Mouse (Mus musculus): ENCODE measurements around the gene Pdlim4. TPM values are rescaled to one million over a fixed set of nuclear protein-coding genes. Genes with fewer than 3 reads are reported as not detected.

Gene Pdlim4
- polyA plus RNA-seq, 1 experiment = 469 TPM

DNA sequence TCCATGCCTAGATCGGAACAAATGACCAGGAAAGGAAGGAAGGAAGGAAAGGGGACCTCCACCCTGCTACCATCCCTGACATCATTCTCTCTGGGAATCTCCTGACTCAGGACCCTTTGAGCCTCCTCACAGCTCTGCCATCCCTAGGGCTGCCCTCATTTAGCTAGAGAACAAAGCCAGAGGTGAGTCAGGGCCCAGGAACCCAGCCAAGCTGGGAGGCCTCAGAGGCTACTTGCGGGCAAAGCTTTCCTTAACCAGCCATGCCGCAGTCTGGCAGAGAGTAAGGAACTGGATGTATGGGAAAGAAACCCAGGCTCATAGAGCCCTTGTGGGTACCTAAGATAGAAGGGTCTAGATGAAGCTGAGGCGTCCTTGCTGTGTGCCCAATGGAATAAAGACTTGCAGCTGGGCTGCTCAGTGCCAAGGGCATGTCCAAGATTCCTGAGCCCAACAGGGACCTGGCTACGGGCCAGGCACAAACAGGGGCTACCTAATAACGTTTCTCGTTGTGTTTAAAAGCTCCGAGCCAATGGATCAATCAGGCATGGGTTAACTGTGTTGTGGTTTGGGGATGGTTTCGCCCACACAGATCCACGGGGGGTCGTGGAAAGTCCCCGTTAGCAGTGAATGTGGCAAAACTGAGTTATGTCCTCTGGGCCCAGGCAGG lies 6.6 kb downstream of the Pdlim4 start:
- no peak overlapping the region for H3ac ChIP-seq (ENCODE audit: control insufficient read depth, insufficient read length)
- no peaks in the 10 kb centered on the region for H3K27me3 ChIP-seq (ENCODE audit: control insufficient read depth, insufficient read depth, insufficient read length)
- TF ChIP-seq POLR2AphosphoS2 (IDR thresholded peaks at IDR 0.05; ENCODE audit: insufficient read length, low read depth) (peak; percentile 12), TCF3 (IDR thresholded peaks at IDR 0.05; ENCODE audit: insufficient read length, low read depth) (no peak), SRF (IDR thresholded peaks at IDR 0.05; ENCODE audit: control insufficient read depth, insufficient read length, low read depth) (peak; percentile 79)
- H3K4me2 ChIP-seq (ENCODE audit: low read depth) = peak overlapping the region; percentile 94
- H3K36me3 ChIP-seq (ENCODE audit: control insufficient read depth, insufficient read depth) = peaks cover 10% of the 10 kb centered on the region
- no peak overlapping the region for H3K4me3 ChIP-seq
- peaks cover 47% of the 10 kb centered on the region for H3K79me2 ChIP-seq (ENCODE audit: control insufficient read depth, insufficient read depth)

DNA sequence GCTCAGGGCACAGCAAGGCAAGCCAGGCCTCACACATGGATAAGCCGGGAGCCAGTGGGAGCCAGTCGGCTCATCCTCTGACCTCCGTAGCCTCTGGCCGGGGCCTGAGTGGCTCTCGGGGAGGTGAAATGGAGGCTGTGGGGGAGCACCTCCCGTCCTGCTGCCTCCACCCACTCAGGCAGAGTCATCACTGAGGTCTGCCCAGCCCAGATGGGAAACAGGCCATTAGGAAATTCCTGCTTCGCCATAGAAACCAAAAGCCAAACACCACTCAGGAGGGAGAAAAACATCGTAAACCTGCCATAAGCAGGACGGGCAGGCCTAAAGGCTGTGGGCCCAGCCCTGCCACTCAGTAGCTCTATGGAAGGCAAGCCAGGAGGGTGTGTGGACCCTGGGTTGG lies 8.5 kb downstream of the Pdlim4 start:
- TF ChIP-seq POLR2A (IDR thresholded peaks at IDR 0.05; ENCODE audit: insufficient read length, low read depth) (peak; percentile 16), MYOD1 (IDR thresholded peaks at IDR 0.05; ENCODE audit: control insufficient read depth in 1 of 3, insufficient read length in 2 of 3, low read depth in 2 of 3) (no peak)
- Histone ChIP-seq H3K4me3 (no peak overlapping the region), H3K4me2 (ENCODE audit: low read depth) (peak overlapping the region; percentile 94), H3ac (ENCODE audit: control insufficient read depth, insufficient read length) (no peak overlapping the region), H3K27me3 (ENCODE audit: control insufficient read depth, insufficient read depth, insufficient read length) (no peaks in the 10 kb centered on the region), H3K36me3 (ENCODE audit: control insufficient read depth, insufficient read depth) (peaks cover 24% of the 10 kb centered on the region), H3K79me2 (ENCODE audit: control insufficient read depth, insufficient read depth) (peaks cover 28% of the 10 kb centered on the region)

DNA sequence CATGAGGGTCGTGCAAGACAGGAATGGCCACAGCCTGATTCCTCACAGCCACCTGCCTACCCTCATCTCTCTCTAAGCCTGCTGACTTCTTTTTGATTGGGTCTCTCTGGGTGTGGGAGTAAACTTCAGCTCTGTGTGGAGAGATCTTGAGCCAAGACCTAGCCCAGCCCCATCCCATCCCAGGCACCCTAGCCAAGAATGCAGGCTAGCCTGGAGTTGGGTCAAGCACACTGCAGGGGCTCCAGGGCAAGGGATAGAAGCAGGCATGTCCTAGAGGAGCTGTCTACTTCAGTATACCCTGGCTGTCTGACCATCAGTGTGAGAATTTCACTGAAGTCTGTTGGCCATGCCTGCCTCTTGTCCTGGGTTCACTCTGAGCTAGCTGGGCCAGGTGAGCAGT lies 9.3 kb downstream of the Pdlim4 start:
- TF ChIP-seq TCF12 (IDR thresholded peaks at IDR 0.05; ENCODE audit: insufficient read depth, poor library complexity, severe bottlenecking) (no peak), SRF (IDR thresholded peaks at IDR 0.05; ENCODE audit: control insufficient read depth, insufficient read length, low read depth) (no peak), CEBPB (IDR thresholded peaks at IDR 0.05; ENCODE audit: insufficient read depth, poor library complexity, severe bottlenecking) (no peak), USF1 (IDR thresholded peaks at IDR 0.05; ENCODE audit: low read depth) (no peak), POLR2A (IDR thresholded peaks at IDR 0.05; ENCODE audit: insufficient read length, low read depth) (peak; percentile 7), REST (IDR thresholded peaks at IDR 0.05; ENCODE audit: insufficient read depth, insufficient read length) (no peak), TCF3 (IDR thresholded peaks at IDR 0.05; ENCODE audit: insufficient read length, low read depth) (no peak), MYOD1 (IDR thresholded peaks at IDR 0.05; ENCODE audit: control insufficient read depth in 1 of 3, insufficient read length in 2 of 3, low read depth in 2 of 3) (no peak), MYOG (IDR thresholded peaks at IDR 0.05; ENCODE audit: control insufficient read depth in 1 of 3, insufficient read depth in 1 of 3, insufficient read length in 2 of 3, low read depth in 2 of 3) (peak in 1 of 3 experiments; percentile 38), POLR2AphosphoS2 (IDR thresholded peaks at IDR 0.05; ENCODE audit: insufficient read length, low read depth) (no peak), MAX (IDR thresholded peaks at IDR 0.05; ENCODE audit: low read depth) (no peak)

DNA sequence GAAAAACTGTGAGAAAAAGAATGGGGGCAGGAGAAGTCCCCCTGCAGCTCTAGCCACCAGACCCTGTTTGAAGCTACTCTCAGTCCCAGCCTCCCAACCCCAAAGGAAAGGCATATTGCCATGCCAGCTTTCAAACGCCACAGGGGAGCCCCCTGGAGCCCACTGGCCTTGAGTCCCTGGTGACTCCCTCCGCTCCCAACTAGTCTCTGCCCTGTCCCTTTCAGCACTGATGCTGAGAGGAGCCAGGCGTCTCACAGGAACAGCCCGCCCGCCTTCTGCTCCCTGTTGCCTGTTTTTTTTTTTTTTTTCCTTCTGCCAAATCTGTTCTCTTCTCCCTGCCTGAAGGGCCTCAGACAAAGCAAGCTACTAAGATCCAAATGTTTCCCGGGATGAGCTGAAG lies 10.2 kb downstream of the Pdlim4 start:
- Histone ChIP-seq H3K27me3 (ENCODE audit: control insufficient read depth, insufficient read depth, insufficient read length) (no peaks in the 10 kb centered on the region), H3K4me2 (ENCODE audit: low read depth) (no peak overlapping the region), H3K36me3 (ENCODE audit: control insufficient read depth, insufficient read depth) (peaks cover 40% of the 10 kb centered on the region), H3ac (ENCODE audit: control insufficient read depth, insufficient read length) (no peak overlapping the region), H3K79me2 (ENCODE audit: control insufficient read depth, insufficient read depth) (peaks cover 15% of the 10 kb centered on the region), H3K4me3 (no peak overlapping the region)
- TF ChIP-seq MYOD1 (IDR thresholded peaks at IDR 0.05; ENCODE audit: control insufficient read depth in 1 of 3, insufficient read length in 2 of 3, low read depth in 2 of 3) = no peak
- TF ChIP-seq POLR2AphosphoS2 (IDR thresholded peaks at IDR 0.05; ENCODE audit: insufficient read length, low read depth) = no peak
- TF ChIP-seq MYOG (IDR thresholded peaks at IDR 0.05; ENCODE audit: control insufficient read depth in 1 of 3, insufficient read depth in 1 of 3, insufficient read length in 2 of 3, low read depth in 2 of 3) = no peak
- no peak for TF ChIP-seq MAX (IDR thresholded peaks at IDR 0.05; ENCODE audit: low read depth)
- TF ChIP-seq TCF3 (IDR thresholded peaks at IDR 0.05; ENCODE audit: insufficient read length, low read depth) = no peak
- TF ChIP-seq POLR2A (IDR thresholded peaks at IDR 0.05; ENCODE audit: insufficient read length, low read depth) = no peak
- TF ChIP-seq USF1 (IDR thresholded peaks at IDR 0.05; ENCODE audit: low read depth) = no peak
- no peak for TF ChIP-seq E2F4 (IDR thresholded peaks at IDR 0.05; ENCODE audit: insufficient read depth)
- no peak for TF ChIP-seq SRF (IDR thresholded peaks at IDR 0.05; ENCODE audit: control insufficient read depth, insufficient read length, low read depth)

More for the DNA sequence above, 9.3 kb downstream of the Pdlim4 start:
- Histone ChIP-seq H3ac (ENCODE audit: control insufficient read depth, insufficient read length) (no peak overlapping the region), H3K4me2 (ENCODE audit: low read depth) (peak overlapping the region; percentile 94), H3K27me3 (ENCODE audit: control insufficient read depth, insufficient read depth, insufficient read length) (no peaks in the 10 kb centered on the region), H3K4me3 (no peak overlapping the region), H3K36me3 (ENCODE audit: control insufficient read depth, insufficient read depth) (peaks cover 31% of the 10 kb centered on the region), H3K79me2 (ENCODE audit: control insufficient read depth, insufficient read depth) (peaks cover 21% of the 10 kb centered on the region)

DNA sequence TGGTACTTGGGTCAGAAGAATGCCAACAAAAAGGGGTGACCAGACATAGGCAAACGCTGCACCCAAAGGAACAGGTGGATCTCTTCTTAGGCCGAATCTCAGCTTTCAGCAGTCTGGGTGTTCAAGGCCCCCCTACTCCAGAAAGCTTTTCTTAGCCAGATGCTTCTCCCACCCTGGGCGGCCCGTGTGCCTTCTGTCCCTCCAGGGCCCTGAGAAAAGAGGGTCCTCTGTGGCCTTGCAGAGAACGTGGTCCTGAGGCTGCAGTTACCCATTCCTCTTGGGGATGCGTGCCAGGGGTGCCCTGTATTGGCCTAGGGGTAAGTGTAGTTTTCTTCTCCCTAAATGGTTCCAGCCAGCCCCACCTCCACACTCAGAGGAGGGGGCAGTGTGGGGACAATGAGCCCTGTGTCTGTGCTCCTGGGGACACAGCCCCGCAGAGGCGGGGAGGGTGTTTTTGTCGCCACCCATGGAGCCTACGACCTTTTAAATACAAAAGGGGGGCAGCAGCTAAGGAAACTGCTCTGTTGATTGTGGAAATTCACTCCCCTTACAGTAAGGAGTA lies 10.7 kb downstream of the Pdlim4 start:
- Histone ChIP-seq H3K4me2 (ENCODE audit: low read depth) (no peak overlapping the region), H3K4me3 (no peak overlapping the region), H3K36me3 (ENCODE audit: control insufficient read depth, insufficient read depth) (peaks cover 42% of the 10 kb centered on the region), H3K79me2 (ENCODE audit: control insufficient read depth, insufficient read depth) (peaks cover 15% of the 10 kb centered on the region), H3K27me3 (ENCODE audit: control insufficient read depth, insufficient read depth, insufficient read length) (no peaks in the 10 kb centered on the region), H3ac (ENCODE audit: control insufficient read depth, insufficient read length) (no peak overlapping the region)
- TF ChIP-seq USF1 (IDR thresholded peaks at IDR 0.05; ENCODE audit: low read depth) (no peak), MAX (IDR thresholded peaks at IDR 0.05; ENCODE audit: low read depth) (no peak), MYOD1 (IDR thresholded peaks at IDR 0.05; ENCODE audit: control insufficient read depth in 1 of 3, insufficient read length in 2 of 3, low read depth in 2 of 3) (no peak), CEBPB (IDR thresholded peaks at IDR 0.05; ENCODE audit: insufficient read depth, poor library complexity, severe bottlenecking) (no peak), POLR2AphosphoS2 (IDR thresholded peaks at IDR 0.05; ENCODE audit: insufficient read length, low read depth) (no peak), SRF (IDR thresholded peaks at IDR 0.05; ENCODE audit: control insufficient read depth, insufficient read length, low read depth) (no peak), REST (IDR thresholded peaks at IDR 0.05; ENCODE audit: insufficient read depth, insufficient read length) (no peak), MYOG (IDR thresholded peaks at IDR 0.05; ENCODE audit: control insufficient read depth in 1 of 3, insufficient read depth in 1 of 3, insufficient read length in 2 of 3, low read depth in 2 of 3) (no peak), E2F4 (IDR thresholded peaks at IDR 0.05; ENCODE audit: insufficient read depth) (no peak), TCF12 (IDR thresholded peaks at IDR 0.05; ENCODE audit: insufficient read depth, poor library complexity, severe bottlenecking) (no peak), TCF3 (IDR thresholded peaks at IDR 0.05; ENCODE audit: insufficient read length, low read depth) (no peak)

Measured in myocyte (in vitro differentiated cells).